Mouse (Mus musculus): ENCODE results near the gene Pds5b.
"Not testable (repeated sequence)": the region's sequence is repeated elsewhere in the genome, so short reads cannot be mapped to it uniquely, and the experiment has no call there.

Gene Pds5b

DNA sequence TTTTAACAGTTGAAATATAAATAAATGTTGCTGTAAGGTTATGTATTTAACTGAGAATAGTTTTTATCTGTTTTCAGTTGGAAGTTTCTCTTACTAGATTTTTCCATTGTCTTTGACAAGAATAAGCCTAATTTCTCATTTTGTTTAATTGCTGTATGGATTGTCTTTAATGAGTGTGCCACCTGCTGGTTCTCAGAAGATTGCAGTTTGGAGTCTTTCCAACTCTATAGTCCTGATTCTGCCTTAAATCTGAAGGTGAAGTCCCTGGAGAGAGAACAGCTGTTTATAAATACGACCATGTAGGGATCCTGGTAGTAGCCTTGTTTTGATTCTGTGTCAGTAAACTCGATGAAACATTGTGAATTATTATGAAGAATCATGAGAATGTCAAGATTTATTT, 29.2 kb downstream of the Pds5b start:
- peak; percentile 7 for DNase-seq (ENCODE audit: low read depth, low spot score)

GRCm38 (mm10) chr5:150706651-150707050, 33.1 kb downstream of the Pds5b start:
- DNase-seq (ENCODE audit: low read depth, low spot score) = not testable (repeated sequence)

GRCm38 (mm10) chr5:150707181-150707580, 33.6 kb downstream of the Pds5b start:
- not testable (repeated sequence) for DNase-seq (ENCODE audit: low read depth, low spot score)

DNA sequence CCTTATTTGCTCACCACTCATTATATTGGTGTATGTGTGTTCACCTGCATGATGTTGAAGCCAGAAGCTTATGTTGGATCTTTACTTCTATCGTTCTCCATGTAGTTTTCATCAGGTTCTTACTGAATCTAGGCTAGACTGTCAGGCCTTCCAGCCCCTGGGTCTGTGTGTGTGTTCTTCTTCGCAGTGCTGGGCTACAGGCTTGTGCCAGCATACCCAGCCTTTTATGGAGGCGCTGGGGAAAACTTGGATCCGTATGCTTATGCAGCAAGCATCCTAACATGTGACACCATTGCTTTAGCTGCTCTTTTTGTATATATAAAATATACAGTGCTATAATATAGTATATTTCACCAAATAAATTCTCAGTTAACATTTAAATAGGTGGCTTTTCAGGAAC, 38.0 kb downstream of the Pds5b start:
- no peak for DNase-seq (ENCODE audit: low read depth, low spot score)

GRCm38 (mm10) chr5:150713431-150713830, 39.9 kb downstream of the Pds5b start:
- DNase-seq (ENCODE audit: low read depth, low spot score) = no peak

- DNase-seq (ENCODE audit: low read depth, low spot score) = peak; percentile 55
Observed at GRCm38 (mm10) chr5:150717775-150718174, 44.2 kb downstream of the Pds5b start.

- DNase-seq (ENCODE audit: low read depth, low spot score) = no peak
Observed at GRCm38 (mm10) chr5:150724641-150725040, 51.1 kb downstream of the Pds5b start.

DNA sequence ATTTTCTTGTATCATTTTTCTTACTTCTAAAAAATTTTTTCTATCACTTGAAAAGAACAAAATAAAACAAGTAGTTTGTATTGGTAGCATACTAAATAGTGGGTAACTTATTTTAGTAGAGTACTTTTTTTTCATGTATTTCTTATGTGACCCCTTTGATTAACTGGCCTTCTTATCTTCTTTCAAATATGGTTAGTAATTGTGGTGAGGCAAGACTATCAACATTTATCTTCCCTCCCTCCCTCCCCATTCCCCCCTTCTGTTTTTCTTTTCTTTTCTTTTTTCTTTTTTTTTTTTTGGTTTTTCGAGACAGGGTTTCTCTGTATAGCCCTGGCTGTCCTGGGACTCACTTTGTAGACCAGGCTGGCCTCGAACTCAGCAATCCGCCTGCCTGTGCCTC, 63.5 kb downstream of the Pds5b start:
- DNase-seq (ENCODE audit: low read depth, low spot score) = not testable (repeated sequence)

DNA sequence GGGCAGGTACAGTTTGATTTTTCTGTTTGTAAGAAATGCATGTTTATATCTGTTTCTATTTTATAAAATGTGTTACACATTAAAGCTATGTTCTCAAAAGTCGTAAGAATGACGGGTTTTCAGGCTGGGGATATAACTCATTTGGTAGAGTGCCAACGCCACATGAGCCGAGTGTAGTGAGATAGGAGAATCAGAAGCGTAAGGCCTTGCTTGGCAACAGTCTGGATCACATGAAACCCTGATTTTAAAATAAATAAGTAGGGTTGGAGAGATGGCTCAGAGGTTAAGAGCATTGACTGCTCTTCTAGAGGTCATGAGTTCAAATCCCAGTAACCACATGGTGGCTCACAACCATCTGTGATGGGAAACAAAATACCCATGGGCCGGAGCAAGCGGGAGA, 65.8 kb downstream of the Pds5b start:
- DNase-seq (ENCODE audit: low read depth, low spot score) = no peak

DNA sequence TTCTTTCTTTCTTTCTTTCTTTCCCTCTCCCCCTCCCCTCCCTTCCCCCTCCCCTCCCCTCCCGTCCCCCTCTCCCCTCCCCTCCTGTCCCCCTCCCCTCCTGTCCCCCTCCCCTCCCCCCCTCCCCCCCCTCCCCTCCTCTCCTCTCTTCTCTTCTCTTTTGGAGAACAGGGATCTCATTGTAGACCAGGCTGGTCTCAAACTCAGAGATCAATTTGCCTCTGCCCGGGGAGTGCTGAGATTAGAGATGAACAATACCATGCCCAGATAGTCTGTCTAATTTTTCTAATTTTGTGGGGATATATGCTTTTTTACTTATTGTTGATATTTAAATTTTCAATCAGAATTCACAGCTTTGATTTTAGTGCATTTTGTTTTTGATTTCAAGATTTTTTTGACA, 67.1 kb downstream of the Pds5b start:
- no peak for DNase-seq (ENCODE audit: low read depth, low spot score)

- no peak for DNase-seq (ENCODE audit: low read depth, low spot score)
Observed at GRCm38 (mm10) chr5:150756623-150757022, 83.1 kb downstream of the Pds5b start.

DNA sequence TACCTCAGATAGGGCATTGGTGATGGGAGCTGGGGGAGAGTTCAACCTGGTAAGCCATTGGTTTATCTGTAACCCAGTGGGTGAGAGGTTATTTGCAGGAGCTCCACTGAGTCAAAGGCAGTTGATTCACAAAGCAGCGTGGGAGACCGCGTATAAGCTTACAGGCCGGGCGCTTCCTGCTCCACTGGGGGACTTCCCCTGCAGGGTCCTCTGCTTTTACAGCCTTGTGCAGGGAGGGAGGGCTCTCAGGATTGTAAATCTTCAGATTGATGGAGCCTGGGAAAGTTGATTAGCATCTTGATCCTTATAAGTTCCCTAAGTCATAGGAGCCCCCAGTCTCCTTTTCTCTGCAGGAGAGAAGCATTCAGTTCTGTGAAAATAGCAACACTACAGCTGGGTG, 98.9 kb downstream of the Pds5b start:
- peak; percentile 14 for DNase-seq (ENCODE audit: low read depth, low spot score)

DNA sequence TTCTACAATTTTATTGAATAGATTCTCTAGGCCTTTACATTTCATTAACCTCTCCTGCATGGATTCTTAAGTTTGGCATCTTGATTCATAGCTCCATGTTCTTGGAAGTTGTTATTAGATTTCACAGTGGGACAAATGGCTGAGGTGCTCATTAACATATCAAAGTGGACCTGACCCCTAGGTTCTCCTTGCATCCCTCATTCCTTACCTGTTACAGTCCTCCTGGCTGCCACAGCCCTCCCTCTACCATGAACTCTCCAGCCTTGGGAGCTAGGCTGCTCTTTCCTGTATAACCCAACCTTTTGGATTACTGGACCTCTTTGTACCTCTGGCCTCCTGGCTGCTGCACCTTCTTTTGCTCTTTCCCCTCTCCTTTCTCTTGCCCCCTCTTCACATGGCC, 99.5 kb downstream of the Pds5b start:
- no peak for DNase-seq (ENCODE audit: low read depth, low spot score)

DNA sequence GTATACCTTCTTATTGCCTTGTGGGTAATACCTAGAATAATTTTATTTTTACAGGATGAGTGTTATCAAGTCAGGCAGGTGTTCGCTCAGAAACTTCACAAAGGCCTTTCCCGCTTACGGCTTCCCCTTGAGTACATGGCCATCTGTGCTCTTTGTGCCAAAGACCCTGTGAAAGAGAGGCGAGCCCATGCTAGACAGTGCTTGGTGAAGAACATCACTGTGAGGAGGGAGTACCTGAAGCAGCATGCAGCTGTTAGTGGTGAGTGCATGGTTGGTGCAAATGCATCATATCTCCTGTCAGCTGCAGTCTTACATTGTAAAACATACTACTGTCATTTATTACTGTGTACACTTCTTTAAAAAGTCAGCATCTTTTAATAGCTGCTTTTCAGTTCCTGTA, 114.7 kb downstream of the Pds5b start:
- DNase-seq (ENCODE audit: low read depth, low spot score) = no peak

- DNase-seq (ENCODE audit: low read depth, low spot score) = no peak
Observed at GRCm38 (mm10) chr5:150789039-150789438, 115.5 kb downstream of the Pds5b start.

DNA sequence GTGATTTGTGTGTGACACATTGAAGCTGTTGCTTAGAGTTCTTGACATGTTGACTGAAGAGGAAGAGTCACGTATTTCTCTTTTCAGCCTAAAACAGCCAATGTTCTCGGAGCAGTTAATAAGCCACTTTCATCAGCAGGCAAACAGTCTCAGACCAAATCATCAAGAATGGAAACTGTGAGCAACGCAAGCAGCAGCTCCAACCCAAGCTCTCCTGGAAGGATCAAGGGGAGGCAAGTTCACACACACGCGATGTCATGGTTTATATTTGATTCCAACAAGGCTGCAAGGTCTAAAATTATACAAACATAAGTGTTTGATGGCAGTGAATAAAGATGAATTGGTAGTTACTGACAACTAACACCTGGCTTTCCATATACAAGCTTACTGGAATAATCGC, 120.6 kb downstream of the Pds5b start:
- DNase-seq (ENCODE audit: low read depth, low spot score) = no peak

DNA sequence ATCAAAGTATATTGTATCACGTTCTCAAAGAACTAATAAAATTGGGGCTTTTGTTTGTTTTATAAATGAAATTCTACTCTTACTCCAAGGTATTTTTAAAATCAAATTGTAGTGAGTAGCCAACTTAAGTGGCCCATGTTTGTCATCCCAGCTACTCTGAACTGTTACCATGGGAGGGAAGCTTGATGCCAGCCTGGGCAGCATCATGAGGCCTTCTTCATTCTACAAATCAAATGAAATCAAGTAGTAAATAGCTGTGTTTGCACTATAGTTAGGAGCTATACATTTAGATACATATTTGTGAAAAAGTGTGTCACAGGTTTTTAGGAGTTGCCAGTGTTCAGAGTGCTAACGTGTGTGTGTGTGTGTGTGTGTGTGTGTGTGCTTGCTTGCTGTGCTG, 126.5 kb downstream of the Pds5b start:
- no peak for DNase-seq (ENCODE audit: low read depth, low spot score)

- no peak for DNase-seq (ENCODE audit: low read depth, low spot score)
Observed at GRCm38 (mm10) chr5:150814111-150814990, 140.8 kb downstream of the Pds5b start.

DNA sequence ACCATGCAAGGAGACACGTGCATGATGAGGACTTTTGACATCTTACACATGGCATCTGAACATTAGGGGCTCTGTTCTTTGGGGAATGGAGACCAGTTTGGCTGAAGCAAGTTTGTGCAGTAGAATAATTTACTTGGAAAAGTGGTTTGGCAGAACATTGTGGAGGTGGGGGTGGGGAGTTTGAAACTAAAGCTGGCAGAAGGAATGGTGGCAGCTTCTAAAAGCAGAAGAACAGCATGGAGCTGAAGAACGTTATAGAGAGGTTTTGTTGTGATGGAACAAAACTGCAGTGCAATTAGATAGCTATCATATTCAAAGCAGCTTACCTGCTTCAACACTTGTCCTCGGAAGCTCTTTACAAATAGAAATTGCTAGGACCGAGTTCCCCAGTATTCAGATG, 141.9 kb downstream of the Pds5b start:
- no peak for DNase-seq (ENCODE audit: low read depth, low spot score)

DNA sequence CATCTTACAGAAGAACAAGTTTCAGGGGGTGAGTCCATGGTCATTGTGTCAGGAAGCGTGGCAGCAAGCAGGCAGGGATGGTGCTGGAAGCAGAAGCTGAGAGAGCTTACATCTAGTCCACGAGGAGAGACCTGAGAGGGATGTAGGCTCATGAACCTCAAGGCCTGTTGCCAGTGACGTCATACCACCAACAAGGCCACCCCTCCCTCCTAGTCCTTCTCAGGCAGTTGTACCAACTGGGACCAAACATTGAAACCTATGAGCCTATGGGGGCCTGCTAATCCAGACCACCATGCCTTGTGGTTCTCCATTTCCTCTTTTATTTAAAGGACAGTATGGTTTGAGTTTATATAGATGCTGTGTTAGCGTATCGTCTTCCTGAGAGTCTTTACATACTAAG, 143.2 kb downstream of the Pds5b start:
- no peak for DNase-seq (ENCODE audit: low read depth, low spot score)

GRCm38 (mm10) chr5:150818041-150818440, 144.5 kb downstream of the Pds5b start:
- no peak for DNase-seq (ENCODE audit: low read depth, low spot score)

GRCm38 (mm10) chr5:150818886-150819285, 145.3 kb downstream of the Pds5b start:
- DNase-seq (ENCODE audit: low read depth, low spot score) = no peak

DNA sequence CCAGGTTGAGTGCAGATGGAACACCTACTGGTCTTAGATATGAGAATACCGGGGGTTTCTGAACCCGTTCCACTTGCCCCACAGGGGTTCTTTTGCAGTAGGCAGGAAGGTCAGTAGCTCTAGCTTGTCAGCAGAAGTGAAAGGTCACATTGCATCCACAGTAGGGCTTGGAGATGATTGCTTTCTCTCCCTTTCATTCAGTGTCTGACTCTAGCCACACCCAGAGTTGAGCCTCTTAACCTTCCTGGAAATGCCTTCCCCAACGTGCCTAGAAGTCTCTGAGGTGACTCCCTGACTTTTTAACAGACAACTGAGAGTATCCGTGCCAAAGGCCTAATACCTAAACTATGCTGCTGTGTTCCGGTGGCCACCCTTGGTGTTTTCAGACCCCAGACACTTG, 146.0 kb downstream of the Pds5b start:
- DNase-seq (ENCODE audit: low read depth, low spot score) = no peak

DNA sequence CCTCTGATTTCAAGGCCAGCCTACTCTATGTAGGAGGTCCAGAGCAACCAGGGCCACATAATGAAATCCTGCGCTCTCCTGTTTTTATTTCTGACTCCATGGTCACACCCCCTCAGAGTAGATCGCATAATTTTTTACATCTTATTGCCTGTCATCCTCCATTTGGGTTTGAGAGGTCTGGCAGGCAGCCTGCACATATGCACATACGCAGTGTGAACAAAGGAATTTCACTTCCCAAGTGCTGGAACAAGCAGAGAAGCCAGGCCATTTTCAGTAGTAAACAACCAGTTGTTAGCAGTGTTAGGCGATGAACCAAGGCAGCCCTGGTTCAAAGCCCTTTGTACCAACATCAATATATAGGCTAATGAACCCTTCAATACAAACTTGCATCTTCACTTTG, 147.6 kb downstream of the Pds5b start:
- no peak for DNase-seq (ENCODE audit: low read depth, low spot score)

Measured in forelimb bud, embryonic 11.5 days (tissue).